Mouse (Mus musculus) liver, postnatal 0 days (tissue): ENCODE measurements around the gene Furin. TPM values are rescaled to one million over a fixed set of nuclear protein-coding genes. Genes with fewer than 3 reads are reported as not detected.

ENCODE experiments used
- ATAC-seq: fragments of 200-750 bp; cut with Nextera tagmentation; 2 replicates; pipeline ENCODE4 v1.8.0; 2017; ENCODE audit warnings: mild to moderate bottlenecking, moderate library complexity
- DNase-seq: peaks from one replicate; pipeline ENCODE4 v3.0.0-alpha.2; 2016
- H3K27ac ChIP-seq: fragments of 300-500 bp; sonication (generic); 2 replicates; pipeline ENCODE4 v1.5.1; 2014; ENCODE audit warnings: antibody characterized with exemption, moderate library complexity, mild to moderate bottlenecking, low read depth
- H3K27me3 ChIP-seq: fragments of 300-500 bp; sonication (generic); 2 replicates; pipeline ENCODE4 v1.6.1; 2014; ENCODE audit warnings: low read length, control low read depth, mixed read lengths; ENCODE audit not compliant: insufficient read depth
- H3K36me3 ChIP-seq: fragments of 300-500 bp; sonication (generic); replicated peaks from 2 replicates; pipeline ENCODE4 v1.6.1; 2014; ENCODE audit warnings: mild to moderate bottlenecking, control low read depth, low read length, moderate library complexity, mixed read lengths; ENCODE audit not compliant: insufficient read depth
- H3K4me1 ChIP-seq: fragments of 300-500 bp; sonication (generic); 2 replicates; pipeline ENCODE4 v1.6.1; 2014; ENCODE audit warnings: antibody characterized with exemption, mild to moderate bottlenecking, control low read depth; ENCODE audit not compliant: insufficient read depth
- H3K4me2 ChIP-seq: fragments of 300-500 bp; sonication (generic); 2 replicates; pipeline ENCODE4 v1.6.1; 2014; ENCODE audit warnings: low read depth, mild to moderate bottlenecking, low read length, moderate library complexity, mixed read lengths
- H3K4me3 ChIP-seq: fragments of 300-500 bp; sonication (generic); 2 replicates; pipeline ENCODE4 v1.5.1; 2014; ENCODE audit warnings: low read depth, low read length
- H3K9ac ChIP-seq: fragments of 300-500 bp; sonication (generic); replicated peaks from 2 replicates; pipeline ENCODE4 v1.6.1; 2014; ENCODE audit warnings: mild to moderate bottlenecking, moderate library complexity
- H3K9me3 ChIP-seq: fragments of 300-500 bp; sonication (generic); 2 replicates; pipeline ENCODE4 v1.6.1; 2016; ENCODE audit warnings: mild to moderate bottlenecking, control low read depth, low read length, mixed read lengths
- CTCF ChIP-seq: sonication (generic); IDR thresholded peaks from 2 replicates; pipeline ENCODE4 v1.5.1; 2016; ENCODE audit warnings: antibody characterized with exemption, low read depth
- EP300 ChIP-seq: IDR thresholded peaks from 2 replicates; pipeline ENCODE4 v1.6.1; 2016; ENCODE audit warnings: antibody characterized with exemption, low read depth, mild to moderate bottlenecking
- WGBS: fragments of 180-500 bp; shearing (Covaris S2); extraction: QIAGEN DNeasy Blood & Tissue Kit; methylation state at CpG from one replicate; pipeline ENCODE4 v1.1.7; 2014; ENCODE audit not compliant: insufficient replicate concordance; 5-methylcytosine and 5-hydroxymethylcytosine counted together
- polyA plus RNA-seq: library from polyadenylated mRNA; unstranded; fragments of >200 nt; fragmentation: Nextera tagmentation; extraction: Ambion mirVana; gene quantifications from 2 replicates; pipeline ENCODE4 v1.2.1, GENCODE M21; 2015

The Furin gene
- polyA plus RNA-seq, 1 experiment from 2014 or later: 17.7 TPM

- Histone ChIP-seq H3K27me3 (no peaks in the 10 kb centered on the region), H3K36me3 (peaks cover 65% of the 10 kb centered on the region)
- ATAC-seq: no peak
Measured at GRCm38 (mm10) chr7:80392119-80392518, 13.1 kb downstream of the Furin start.

GRCm38 (mm10) chr7:80387633-80388543, 17.3 kb downstream of the Furin start, which contains the start of gene Fes:
Gene Fes, minus strand, starts transcription at chr7:80387946.
- peak; percentile 51 for ATAC-seq
- TF ChIP-seq CTCF: no peak
- TF ChIP-seq EP300: no peak; the same call in 1 of the 2 replicates
- peaks cover 47% of the 10 kb centered on the region for H3K36me3 ChIP-seq
- peak within 1 kb of the TSS; percentile 67 for H3K4me2 ChIP-seq
- peaks cover 17% of the 10 kb centered on the region for H3K4me1 ChIP-seq
- H3K9me3 ChIP-seq: no peaks in the 10 kb centered on the region
- DNase-seq: peak; percentile 79
- peak within 1 kb of the TSS; percentile 52 for H3K4me3 ChIP-seq
- peak within 1 kb of the TSS; percentile 95 for H3K27ac ChIP-seq
- WGBS: 9% methylated on average over 33 of the region's 33 CpGs
- peak within 1 kb of the TSS; percentile 71 for H3K9ac ChIP-seq
- no peaks in the 10 kb centered on the region for H3K27me3 ChIP-seq

More at GRCm38 (mm10) chr7:80392119-80392518, 13.1 kb downstream of the Furin start:
- H3K9ac ChIP-seq: no peak overlapping the region
- H3K27ac ChIP-seq: no peak overlapping the region
- TF ChIP-seq EP300 (no peak), CTCF (no peak)
- no peak for DNase-seq
- H3K4me2 ChIP-seq: no peak overlapping the region
- 87% methylated on average over 15 of the region's 15 CpGs for WGBS
- peaks cover 8% of the 10 kb centered on the region; the same call in 1 of the 2 replicates for H3K4me1 ChIP-seq
- H3K9me3 ChIP-seq: no peaks in the 10 kb centered on the region
- no peak overlapping the region for H3K4me3 ChIP-seq

- Histone ChIP-seq H3K36me3 (peaks cover 47% of the 10 kb centered on the region), H3K9ac (peak overlapping the region; percentile 71), H3K27ac (peak overlapping the region; percentile 95), H3K4me3 (peak overlapping the region; percentile 52), H3K4me2 (peak overlapping the region; percentile 67), H3K27me3 (no peaks in the 10 kb centered on the region), H3K4me1 (peaks cover 17% of the 10 kb centered on the region), H3K9me3 (no peaks in the 10 kb centered on the region)
- TF ChIP-seq EP300: no peak
- TF ChIP-seq CTCF: no peak
- peak; percentile 33 for ATAC-seq
- peak; percentile 40 for DNase-seq
- WGBS: 10% methylated on average over 17 of the region's 17 CpGs
Measured at GRCm38 (mm10) chr7:80387033-80387632, 18.1 kb downstream of the Furin start.

GRCm38 (mm10) chr7:80386235-80386930, 18.9 kb downstream of the Furin start:
- WGBS: 10% methylated on average over 18 of the region's 18 CpGs
- Histone ChIP-seq H3K4me2 (peak overlapping the region; percentile 67), H3K27me3 (no peaks in the 10 kb centered on the region), H3K36me3 (peaks cover 42% of the 10 kb centered on the region), H3K9me3 (no peaks in the 10 kb centered on the region), H3K4me1 (peaks cover 17% of the 10 kb centered on the region), H3K9ac (peak overlapping the region; percentile 71), H3K4me3 (peak overlapping the region; percentile 52), H3K27ac (peak overlapping the region; percentile 95)
- DNase-seq: peak; percentile 92
- peak; percentile 83 for ATAC-seq
- TF ChIP-seq EP300 (no peak), CTCF (peak; percentile 98)

- DNase-seq (no peak), ATAC-seq (no peak)
- Histone ChIP-seq H3K27ac (no peak overlapping the region), H3K36me3 (peaks cover 50% of the 10 kb centered on the region), H3K9ac (no peak overlapping the region), H3K27me3 (no peaks in the 10 kb centered on the region), H3K4me1 (peaks cover 11% of the 10 kb centered on the region), H3K4me2 (no peak overlapping the region), H3K4me3 (no peak overlapping the region), H3K9me3 (no peaks in the 10 kb centered on the region)
- TF ChIP-seq CTCF (no peak), EP300 (no peak)
- WGBS: 76% methylated on average over 11 of the region's 11 CpGs
Measured at GRCm38 (mm10) chr7:80382919-80383318, 22.3 kb downstream of the Furin start.
